Mouse (Mus musculus) kidney, embryonic 14.5 days (tissue): Measurements from ENCODE around the gene Rab11fip5. TPM values are rescaled to one million over a fixed set of nuclear protein-coding genes. Genes with fewer than 3 reads are reported as not detected.

Experiments used
- ATAC-seq: fragments of 200-750 bp; cut with Nextera tagmentation; 2 replicates; pipeline ENCODE4 v1.8.0; 2017; ENCODE audit warnings: moderate number of reproducible peaks, mild to moderate bottlenecking, moderate TSS enrichment, moderate library complexity; ENCODE audit not compliant: low FRiP score, low TSS enrichment
- H3K27ac ChIP-seq: fragments of 300-500 bp; sonication (generic); 2 replicates; pipeline ENCODE4 v1.5.1; 2014; ENCODE audit warnings: low read depth, mild to moderate bottlenecking, low read length, moderate library complexity, mixed read lengths
- H3K27me3 ChIP-seq: fragments of 300-500 bp; sonication (generic); 2 replicates; pipeline ENCODE4 v1.6.1; 2014; ENCODE audit warnings: mild to moderate bottlenecking, low read length; ENCODE audit not compliant: control insufficient read depth, insufficient read depth
- H3K36me3 ChIP-seq: fragments of 300-500 bp; sonication (generic); 2 replicates; pipeline ENCODE4 v1.6.1; 2014; ENCODE audit warnings: low read length, mixed read lengths; ENCODE audit not compliant: control insufficient read depth, insufficient read depth
- H3K4me1 ChIP-seq: fragments of 300-500 bp; sonication (generic); 2 replicates; pipeline ENCODE4 v1.6.1; 2014; ENCODE audit warnings: low read length, mixed read lengths; ENCODE audit not compliant: control insufficient read depth, insufficient read depth
- H3K4me2 ChIP-seq: fragments of 300-500 bp; sonication (generic); replicated peaks from 2 replicates; pipeline ENCODE4 v1.6.1; 2014; ENCODE audit warnings: low read depth, mild to moderate bottlenecking, low read length
- H3K4me3 ChIP-seq: fragments of 300-500 bp; sonication (generic); 2 replicates; pipeline ENCODE4 v1.5.1; 2014; ENCODE audit warnings: mild to moderate bottlenecking, low read length
- H3K9ac ChIP-seq: fragments of 300-500 bp; sonication (generic); 2 replicates; pipeline ENCODE4 v1.6.1; 2014; ENCODE audit warnings: low read depth, mild to moderate bottlenecking, low read length, moderate library complexity
- H3K9me3 ChIP-seq: fragments of 300-500 bp; sonication (generic); 2 replicates; pipeline ENCODE4 v1.6.1; 2016; ENCODE audit warnings: low read length; ENCODE audit not compliant: control insufficient read depth
- WGBS: fragments of 180-500 bp; shearing (Covaris S2); extraction: QIAGEN DNeasy Blood & Tissue Kit; methylation state at CpG from one replicate; pipeline ENCODE4 v1.1.7; 2014; 5-methylcytosine and 5-hydroxymethylcytosine counted together
- polyA plus RNA-seq: library from polyadenylated mRNA; unstranded; fragments of >200 nt; fragmentation: Nextera tagmentation; extraction: Ambion mirVana; gene quantifications from 2 replicates; pipeline ENCODE4 v1.2.1, GENCODE M21; 2014

Gene Rab11fip5
- polyA plus RNA-seq, 1 experiment from 2014 or later = 9.0 TPM

DNA sequence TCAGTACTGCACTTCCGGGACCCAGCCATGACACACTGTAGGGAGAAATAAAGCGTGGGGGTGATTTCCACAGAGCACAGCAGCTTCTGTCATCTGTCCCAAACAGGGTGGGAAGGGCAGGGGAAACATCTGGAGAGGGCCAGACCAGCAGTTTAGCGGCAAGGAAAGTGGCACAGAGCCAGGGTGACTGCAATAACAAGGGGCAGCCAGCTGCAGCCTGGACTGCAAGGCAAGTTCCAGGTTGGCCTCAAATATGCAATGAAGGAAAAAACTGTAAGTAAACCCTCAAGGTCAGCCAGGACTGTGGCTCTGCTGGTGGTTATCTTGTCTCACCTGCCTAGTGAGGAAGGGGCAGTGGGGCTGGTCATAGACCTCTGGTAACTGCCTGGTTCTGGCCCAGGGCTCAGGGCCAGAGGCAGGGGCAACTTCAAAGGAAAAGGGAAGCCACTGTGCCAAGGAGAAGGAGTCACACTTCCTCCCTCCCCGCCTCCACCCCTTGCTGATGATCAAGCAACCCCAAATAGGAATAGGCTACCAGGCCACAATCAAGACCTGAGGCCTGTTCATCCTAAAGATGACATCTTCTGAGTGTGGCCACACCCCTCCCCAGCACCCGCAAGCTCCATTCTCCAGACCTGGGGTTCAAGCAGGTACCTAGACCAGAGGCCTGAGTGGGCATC lies 5.1 kb downstream of the Rab11fip5 start:
- Histone ChIP-seq H3K27ac (0 out of 2 replicates have a peak overlapping the region, but pooled peaks have one; percentile 14), H3K27me3 (no peaks in the 10 kb centered on the region; the same call in 1 of the 2 replicates), H3K4me2 (no peak overlapping the region), H3K9me3 (no peaks in the 10 kb centered on the region), H3K4me3 (no peak overlapping the region), H3K36me3 (no peaks in the 10 kb centered on the region), H3K4me1 (peaks cover 29% of the 10 kb centered on the region), H3K9ac (no peak overlapping the region)
- ATAC-seq = no peak
- 56% methylated on average over 5 of the region's 5 CpGs for WGBS

DNA sequence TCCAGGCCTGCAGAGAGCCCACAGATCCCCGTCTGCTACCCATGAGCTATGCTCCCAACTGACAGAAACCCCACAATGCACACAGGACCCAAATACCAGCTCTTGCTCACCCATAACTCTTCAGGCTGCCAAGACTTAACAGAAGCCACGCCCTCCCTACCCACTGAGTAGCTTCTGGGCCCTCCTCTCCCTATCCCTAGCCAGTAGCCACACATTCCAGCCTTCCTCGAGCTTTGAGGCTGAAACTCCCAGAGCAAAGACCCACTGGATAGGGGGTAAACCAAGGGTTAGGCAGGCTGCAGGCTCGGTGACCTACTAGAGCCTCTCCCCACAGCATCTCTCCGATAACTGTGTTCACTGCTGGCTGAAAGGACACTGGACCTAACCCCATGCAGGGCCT lies 5.7 kb downstream of the Rab11fip5 start:
- ATAC-seq = no peak

DNA sequence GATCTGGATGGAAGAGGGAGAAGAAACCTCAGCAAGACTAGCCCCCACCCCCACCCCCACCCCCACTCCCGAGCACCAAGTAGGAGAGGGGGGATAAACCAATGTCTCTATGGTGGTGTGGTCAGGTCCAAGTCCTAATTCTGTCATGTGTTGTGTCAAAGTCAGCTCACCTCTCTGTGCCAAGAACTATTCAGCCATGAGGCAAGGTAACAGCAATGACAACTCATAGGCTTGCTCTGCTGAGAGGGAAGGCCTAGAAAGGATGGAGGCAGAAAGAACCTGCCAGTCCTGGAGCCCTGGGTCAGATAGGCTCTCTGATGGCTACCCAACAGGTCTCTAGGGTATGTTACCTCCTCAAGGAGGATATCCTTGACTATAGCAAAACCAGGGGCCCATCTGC lies 6.3 kb downstream of the Rab11fip5 start:
- H3K27ac ChIP-seq = no peak overlapping the region
- no peak for ATAC-seq
- H3K4me1 ChIP-seq = peaks cover 23% of the 10 kb centered on the region; the same call in 1 of the 2 replicates

More for the DNA sequence above, 5.7 kb downstream of the Rab11fip5 start:
- Histone ChIP-seq H3K4me2 (no peak overlapping the region), H3K4me1 (peaks cover 29% of the 10 kb centered on the region), H3K36me3 (no peaks in the 10 kb centered on the region), H3K9me3 (no peaks in the 10 kb centered on the region), H3K27me3 (no peaks in the 10 kb centered on the region; the same call in 1 of the 2 replicates), H3K4me3 (no peak overlapping the region), H3K27ac (0 out of 2 replicates have a peak overlapping the region, but pooled peaks have one; percentile 14), H3K9ac (no peak overlapping the region)
- 66% methylated on average over 5 of the region's 5 CpGs for WGBS

DNA sequence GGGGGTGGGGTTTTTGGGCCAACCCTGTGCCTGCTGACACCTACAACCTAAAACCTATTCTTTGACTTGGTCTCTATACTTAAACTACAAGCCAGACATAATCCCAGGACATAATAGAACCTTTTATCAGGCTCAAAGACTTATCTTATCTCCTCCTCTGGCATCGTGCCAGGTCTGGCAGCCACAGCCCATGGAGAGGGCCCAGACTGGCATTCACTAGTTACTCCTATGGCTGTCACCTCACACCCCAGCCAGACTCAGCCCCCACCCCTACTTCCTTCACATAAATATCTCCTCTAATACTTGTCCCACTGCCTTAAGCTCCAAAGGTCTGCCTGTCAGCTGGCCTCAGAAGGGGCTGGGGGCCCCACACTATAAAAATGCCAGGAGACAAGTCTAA lies 8.0 kb downstream of the Rab11fip5 start:
- Histone ChIP-seq H3K9me3 (no peaks in the 10 kb centered on the region), H3K27me3 (no peaks in the 10 kb centered on the region), H3K4me3 (no peak overlapping the region), H3K27ac (no peak overlapping the region), H3K36me3 (no peaks in the 10 kb centered on the region), H3K4me2 (no peak overlapping the region), H3K4me1 (peaks cover 8% of the 10 kb centered on the region; the same call in 1 of the 2 replicates), H3K9ac (no peak overlapping the region)
- ATAC-seq = no peak
- 65% methylated on average over 1 of the region's 1 CpGs for WGBS

More for the DNA sequence above, 6.3 kb downstream of the Rab11fip5 start:
- Histone ChIP-seq H3K9ac (no peak overlapping the region), H3K4me3 (no peak overlapping the region), H3K36me3 (no peaks in the 10 kb centered on the region), H3K27me3 (no peaks in the 10 kb centered on the region; the same call in 1 of the 2 replicates), H3K9me3 (no peaks in the 10 kb centered on the region), H3K4me2 (no peak overlapping the region)
- WGBS = 86% methylated on average over 1 of the region's 1 CpGs

DNA sequence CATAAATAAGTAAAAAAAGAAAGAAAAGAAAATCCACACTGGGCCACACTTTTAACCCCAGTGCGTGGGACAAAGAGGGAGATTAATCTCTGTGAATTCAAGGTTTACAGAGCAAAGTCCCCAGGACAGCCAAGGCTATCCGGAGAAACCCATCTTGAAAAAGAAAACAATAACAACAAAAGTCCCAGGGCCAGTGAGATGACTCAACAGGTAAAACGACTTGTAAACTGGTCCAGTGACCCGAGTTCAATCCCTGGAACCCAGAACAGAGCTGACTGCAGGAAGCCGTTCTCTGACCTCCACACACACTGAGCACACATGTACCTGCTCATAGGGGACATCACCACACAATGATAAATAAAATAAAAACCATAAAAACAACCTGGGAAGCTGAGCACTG lies 10.0 kb downstream of the Rab11fip5 start:
- H3K4me1 ChIP-seq = peaks cover 8% of the 10 kb centered on the region; the same call in 1 of the 2 replicates
- H3K4me3 ChIP-seq = no peak overlapping the region
- no peak for ATAC-seq
- no peak overlapping the region for H3K9ac ChIP-seq
- WGBS = 63% methylated on average over 5 of the region's 5 CpGs
- no peaks in the 10 kb centered on the region for H3K27me3 ChIP-seq
- H3K4me2 ChIP-seq = no peak overlapping the region
- no peak overlapping the region for H3K27ac ChIP-seq
- no peaks in the 10 kb centered on the region for H3K36me3 ChIP-seq
- no peaks in the 10 kb centered on the region for H3K9me3 ChIP-seq

DNA sequence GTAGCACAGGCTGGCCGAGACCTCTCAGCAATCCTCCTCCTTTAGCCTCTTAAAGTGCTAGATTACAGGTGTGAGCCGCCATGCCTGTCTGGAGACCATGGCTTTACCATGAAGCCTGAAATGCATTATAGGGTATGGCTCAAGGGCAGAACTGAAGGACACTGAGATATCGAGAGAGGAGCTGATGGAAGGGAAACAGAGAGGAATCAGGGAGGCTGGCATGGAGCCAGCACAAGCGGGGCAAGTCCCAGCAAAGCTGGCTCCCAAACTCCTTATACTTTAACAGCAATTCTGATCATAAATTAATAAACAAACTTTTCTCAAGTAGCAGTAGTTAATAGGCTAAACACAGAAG lies 10.6 kb downstream of the Rab11fip5 start:
- Histone ChIP-seq H3K4me3 (no peak overlapping the region), H3K9ac (no peak overlapping the region), H3K36me3 (no peaks in the 10 kb centered on the region), H3K27me3 (no peaks in the 10 kb centered on the region), H3K4me2 (no peak overlapping the region), H3K9me3 (no peaks in the 10 kb centered on the region), H3K27ac (no peak overlapping the region), H3K4me1 (peaks cover 8% of the 10 kb centered on the region; the same call in 1 of the 2 replicates)
- no peak for ATAC-seq
- 83% methylated on average over 4 of the region's 4 CpGs for WGBS

DNA sequence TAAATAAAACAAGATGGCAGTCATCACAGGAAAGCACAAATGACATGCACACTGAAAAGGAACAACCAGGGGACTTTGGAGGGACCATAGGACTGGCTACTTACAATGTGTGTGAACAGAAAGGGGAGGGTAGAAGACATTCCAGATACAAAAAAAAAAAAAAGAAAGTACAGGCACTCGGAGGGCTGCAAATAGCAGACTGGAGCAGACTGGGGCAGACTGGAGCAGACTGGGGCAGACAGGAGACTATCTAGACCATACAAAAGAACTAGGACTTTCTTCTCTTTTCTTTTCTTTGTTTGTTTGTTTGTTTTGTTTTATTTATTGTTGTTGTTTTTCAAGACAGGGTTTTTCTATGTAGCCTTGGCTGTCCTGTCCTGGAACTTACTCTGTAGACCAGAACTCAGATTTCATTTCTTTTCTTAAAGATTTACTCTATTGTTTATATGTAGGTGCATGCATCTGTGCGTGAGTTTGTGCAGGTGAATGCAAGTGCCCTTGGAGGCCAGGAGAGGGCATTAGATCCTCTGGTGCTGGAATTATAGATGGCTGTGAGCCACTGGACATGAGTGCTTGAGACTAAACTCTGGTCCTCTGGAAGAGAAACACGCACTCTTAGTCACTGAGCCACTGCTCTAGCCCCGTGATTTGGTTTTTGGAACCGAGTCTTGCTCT lies 11.1 kb downstream of the Rab11fip5 start:
- WGBS = 88% methylated on average over 5 of the region's 5 CpGs
- H3K9ac ChIP-seq = no peak overlapping the region
- no peak overlapping the region for H3K4me3 ChIP-seq
- H3K27me3 ChIP-seq = no peaks in the 10 kb centered on the region
- H3K4me2 ChIP-seq = no peak overlapping the region
- H3K4me1 ChIP-seq = peaks cover 6% of the 10 kb centered on the region; the same call in 1 of the 2 replicates
- no peak for ATAC-seq
- H3K27ac ChIP-seq = no peak overlapping the region
- H3K9me3 ChIP-seq = no peaks in the 10 kb centered on the region
- H3K36me3 ChIP-seq = no peaks in the 10 kb centered on the region

DNA sequence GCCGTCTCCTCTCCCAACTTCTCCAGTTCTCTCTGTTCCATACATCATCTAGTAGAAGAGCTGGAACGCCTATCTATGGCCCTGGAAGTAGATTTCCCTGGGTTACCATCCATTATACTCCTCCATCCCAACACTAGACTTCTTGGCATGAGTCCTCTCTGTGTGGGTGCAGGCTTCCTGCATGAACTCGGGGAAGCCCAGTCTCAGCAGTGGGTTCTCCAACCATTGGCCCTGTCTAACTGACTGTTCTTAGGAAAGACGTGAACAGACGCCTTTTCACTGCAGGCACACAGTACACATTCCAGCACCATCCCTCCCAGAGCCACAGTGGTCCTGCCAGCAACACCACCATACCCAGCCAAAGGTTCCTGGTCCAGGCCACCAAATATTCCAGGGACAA lies 11.8 kb downstream of the Rab11fip5 start:
- no peak for ATAC-seq
- 87% methylated on average over 5 of the region's 5 CpGs for WGBS
- no peak overlapping the region for H3K9ac ChIP-seq

DNA sequence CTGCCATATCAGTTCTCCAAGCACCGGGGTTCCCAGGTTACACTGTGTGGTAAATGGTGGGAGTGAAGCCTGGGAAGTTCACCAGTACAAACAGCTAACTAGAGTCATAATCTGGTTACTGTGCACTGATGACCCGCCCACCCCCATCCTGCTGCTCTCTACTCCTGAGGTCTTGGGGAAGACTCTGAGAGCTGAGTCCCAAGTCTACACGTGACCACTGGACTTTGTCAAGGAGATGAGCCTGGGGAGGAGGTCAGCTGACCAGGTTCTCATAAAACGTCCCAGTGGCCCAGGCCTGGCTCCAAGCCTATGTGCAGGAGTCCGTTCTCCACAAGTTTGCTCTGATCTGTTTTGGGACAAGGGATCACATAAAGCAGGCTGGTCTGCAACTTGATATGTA lies 14.1 kb downstream of the Rab11fip5 start:
- no peak overlapping the region for H3K9ac ChIP-seq
- no peak overlapping the region for H3K4me2 ChIP-seq
- 81% methylated on average over 5 of the region's 5 CpGs for WGBS
- ATAC-seq = no peak
- H3K4me1 ChIP-seq = no peaks in the 10 kb centered on the region
- H3K27me3 ChIP-seq = no peaks in the 10 kb centered on the region
- no peak overlapping the region for H3K27ac ChIP-seq
- H3K9me3 ChIP-seq = no peaks in the 10 kb centered on the region
- no peak overlapping the region for H3K4me3 ChIP-seq
- H3K36me3 ChIP-seq = no peaks in the 10 kb centered on the region

More for the DNA sequence above, 11.8 kb downstream of the Rab11fip5 start:
- no peak overlapping the region for H3K4me3 ChIP-seq
- H3K36me3 ChIP-seq = no peaks in the 10 kb centered on the region
- no peaks in the 10 kb centered on the region for H3K27me3 ChIP-seq
- no peak overlapping the region for H3K4me2 ChIP-seq
- H3K4me1 ChIP-seq = peaks cover 3% of the 10 kb centered on the region; the same call in 1 of the 2 replicates
- H3K27ac ChIP-seq = no peak overlapping the region
- no peaks in the 10 kb centered on the region for H3K9me3 ChIP-seq
